Mouse (Mus musculus) frontal cortex, adult (tissue): ENCODE results near the gene Gm1604a.
"Not testable (repeated sequence)": the region's sequence is repeated elsewhere in the genome, so short reads cannot be mapped to it uniquely, and the experiment has no call there.

Source experiments
- ATAC-seq: cut with Nextera tagmentation; 2 replicates; pipeline ENCODE4 v1.9.2; 2017; ENCODE audit warnings: mild to moderate bottlenecking, moderate library complexity, mixed read lengths; ENCODE audit not compliant: low TSS enrichment

Gene Gm1604a

GRCm38 (mm10) chr17:7068997-7069539 lies 43.7 kb downstream of the Gm1604a start:
- ATAC-seq, result not testable (repeated sequence)

GRCm38 (mm10) chr17:7069561-7070240 lies 44.3 kb downstream of the Gm1604a start:
- ATAC-seq, result not testable (repeated sequence)

GRCm38 (mm10) chr17:7074494-7074893 lies 49.1 kb downstream of the Gm1604a start:
- peak; percentile 85 for ATAC-seq

- not testable (repeated sequence) for ATAC-seq
Measured at GRCm38 (mm10) chr17:7075519-7075918, 50.2 kb downstream of the Gm1604a start.

GRCm38 (mm10) chr17:7079558-7079957 lies 54.2 kb downstream of the Gm1604a start:
- peak; percentile 73 for ATAC-seq

- 0 out of 2 replicates have a peak, but pooled peaks have one; percentile 9 for ATAC-seq
Measured at GRCm38 (mm10) chr17:7084523-7084922, 59.2 kb downstream of the Gm1604a start.

GRCm38 (mm10) chr17:7085469-7086168 lies 60.3 kb downstream of the Gm1604a start:
- not testable (repeated sequence) for ATAC-seq

GRCm38 (mm10) chr17:7086836-7087235 lies 61.5 kb downstream of the Gm1604a start:
- ATAC-seq, result not testable (repeated sequence)

- peak; percentile 92 for ATAC-seq
Measured at GRCm38 (mm10) chr17:7097835-7098519, 72.6 kb downstream of the Gm1604a start.

GRCm38 (mm10) chr17:7099096-7099495 lies 73.7 kb downstream of the Gm1604a start:
- ATAC-seq, result not testable (repeated sequence)

- peak; percentile 78 for ATAC-seq
Measured at GRCm38 (mm10) chr17:7102945-7103344, 77.6 kb downstream of the Gm1604a start.

GRCm38 (mm10) chr17:7111658-7112057 lies 86.3 kb downstream of the Gm1604a start:
- not testable (repeated sequence) for ATAC-seq

- not testable (repeated sequence) for ATAC-seq
Measured at GRCm38 (mm10) chr17:7116265-7116664, 90.9 kb downstream of the Gm1604a start.

- not testable (repeated sequence) for ATAC-seq
Measured at GRCm38 (mm10) chr17:7120835-7121234, 95.5 kb downstream of the Gm1604a start.

GRCm38 (mm10) chr17:7122554-7122953 lies 97.2 kb downstream of the Gm1604a start:
- ATAC-seq, result peak; percentile 8; the same call in 1 of the 2 replicates

GRCm38 (mm10) chr17:7126475-7126874 lies 101.1 kb downstream of the Gm1604a start:
- not testable (repeated sequence) for ATAC-seq

GRCm38 (mm10) chr17:7134002-7134401 lies 108.6 kb downstream of the Gm1604a start:
- not testable (repeated sequence) for ATAC-seq

- not testable (repeated sequence) for ATAC-seq
Measured at GRCm38 (mm10) chr17:7135277-7135676, 109.9 kb downstream of the Gm1604a start.
